Mouse (Mus musculus): Measurements from ENCODE around the gene Fabp6.

DNA sequence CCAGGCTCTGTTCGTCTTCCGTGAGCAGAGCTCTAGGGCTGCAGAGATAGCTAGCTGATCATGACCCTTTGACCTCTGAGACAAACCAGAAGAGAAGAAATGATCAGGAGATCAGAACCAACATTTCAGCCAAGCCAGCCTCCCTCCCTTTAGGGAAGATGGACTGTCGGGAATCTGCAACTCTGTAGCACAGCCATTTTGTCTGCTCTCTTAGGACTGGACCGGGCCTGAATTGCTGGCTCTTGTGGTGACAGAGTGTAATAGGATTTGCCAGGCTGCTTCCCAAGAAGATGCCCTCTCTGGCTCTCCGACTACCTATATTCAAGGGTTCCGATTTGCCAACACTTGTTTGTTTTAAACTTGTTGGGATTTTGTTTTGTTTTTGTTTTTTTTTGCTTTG, 48.7 kb downstream of the Fabp6 start:
- TF ChIP-seq CTCF (IDR thresholded peaks at IDR 0.05; ENCODE audit: insufficient read depth, low read depth, low read length) (no peak), POLR2A (IDR thresholded peaks at IDR 0.05; ENCODE audit: insufficient read depth, low read depth, low read length) (no peak)
